Mouse (Mus musculus) C2C12 (cell line): Measurements from ENCODE around the gene E030025P04Rik. TPM values are rescaled to one million over a fixed set of nuclear protein-coding genes. Genes with fewer than 3 reads are reported as not detected.

Experiments used
- H3K27me3 ChIP-seq: one replicate; pipeline ENCODE4 v1.6.1; 2011; ENCODE audit not compliant: control insufficient read depth, insufficient read depth, insufficient read length
- H3K36me3 ChIP-seq: one replicate; pipeline ENCODE4 v1.6.1; 2011; ENCODE audit not compliant: control insufficient read depth, insufficient read depth
- H3K4me3 ChIP-seq: one replicate; pipeline ENCODE4 v1.5.1; 2011; ENCODE audit warnings: mild to moderate bottlenecking, control low read depth; ENCODE audit not compliant: poor library complexity, insufficient read depth, severe bottlenecking
- H3K79me2 ChIP-seq: one replicate; pipeline ENCODE4 v1.6.1; 2011; ENCODE audit not compliant: control insufficient read depth, insufficient read depth
- H3K79me3 ChIP-seq: one replicate; pipeline ENCODE4 v1.6.1; 2011; ENCODE audit warnings: low read depth, control low read depth
- H3ac ChIP-seq: one replicate; pipeline ENCODE3; 2011; ENCODE audit warnings: low read depth; ENCODE audit not compliant: control insufficient read depth, insufficient read length
- CEBPB ChIP-seq: IDR thresholded peaks from one replicate; pipeline ENCODE4 v1.6.1; 2011; ENCODE audit warnings: low read depth, mild to moderate bottlenecking, control low read depth, moderate library complexity
- CTCF ChIP-seq: IDR thresholded peaks from one replicate; pipeline ENCODE4 v1.5.1; 2011; ENCODE audit not compliant: control insufficient read depth, insufficient read depth, insufficient read length
- FOSL1 ChIP-seq: IDR thresholded peaks from one replicate; pipeline ENCODE4 v1.8.0; 2011; ENCODE audit warnings: mild to moderate bottlenecking, low read length; ENCODE audit not compliant: poor library complexity, insufficient read depth, severe bottlenecking
- MAX ChIP-seq: IDR thresholded peaks from one replicate; pipeline ENCODE4 v1.6.1; 2011; ENCODE audit warnings: mild to moderate bottlenecking, control low read depth
- MYOD1 ChIP-seq: IDR thresholded peaks from one replicate; pipeline ENCODE4 v1.6.1; 2011; ENCODE audit warnings: low read depth; ENCODE audit not compliant: control insufficient read depth, insufficient read length
- MYOG ChIP-seq: IDR thresholded peaks from one replicate; pipeline ENCODE4 v1.6.1; 2011; ENCODE audit not compliant: control insufficient read depth, insufficient read length; ENCODE audit errors: extremely low read depth
- USF1 ChIP-seq: IDR thresholded peaks from one replicate; pipeline ENCODE4 v1.6.1; 2011; ENCODE audit warnings: low read depth, mild to moderate bottlenecking, control low read depth, moderate library complexity
- polyA plus RNA-seq: library from polyadenylated mRNA; unstranded; fragments of >200 nt; fragmentation: generic; extraction: Trizol; gene quantifications from one replicate; pipeline ENCODE4 v1.2.1, GENCODE M21; 2012; ENCODE audit warnings: missing spikeins

The E030025P04Rik gene
- polyA plus RNA-seq, 1 experiment: not detected

DNA sequence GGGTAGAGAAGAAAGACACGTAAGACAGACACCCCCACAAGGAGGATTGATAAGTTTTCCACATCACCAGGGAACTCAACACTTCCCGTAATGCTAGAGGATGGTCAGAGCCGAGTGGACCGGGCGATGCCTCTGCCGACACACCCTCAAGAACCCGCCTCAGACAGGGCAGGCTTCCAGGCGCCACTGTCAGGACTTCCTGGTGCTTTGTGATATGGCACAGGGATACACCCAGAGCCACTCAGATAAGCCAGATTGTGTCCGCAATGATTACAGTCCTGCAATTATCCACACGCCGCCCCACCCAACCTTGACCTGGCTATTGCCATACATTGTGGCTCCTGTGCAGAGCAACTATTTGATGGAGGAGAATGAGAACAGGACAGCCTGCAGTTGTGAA is 36.1 kb upstream of the E030025P04Rik start:
- TF ChIP-seq MYOD1 (no peak), FOSL1 (no peak), MYOG (no peak), MAX (no peak), CTCF (no peak), USF1 (no peak), CEBPB (no peak)
- Histone ChIP-seq H3K79me3 (no peaks in the 10 kb centered on the region), H3ac (no peak overlapping the region), H3K36me3 (no peaks in the 10 kb centered on the region), H3K79me2 (no peaks in the 10 kb centered on the region), H3K4me3 (no peak overlapping the region), H3K27me3 (no peaks in the 10 kb centered on the region)

- TF ChIP-seq FOSL1 (no peak), MYOD1 (no peak), MYOG (no peak), USF1 (no peak), MAX (no peak), CTCF (no peak), CEBPB (no peak)
- H3K27me3 ChIP-seq: no peaks in the 10 kb centered on the region
These were observed 34.8 kb upstream of the E030025P04Rik start for GRCm38 (mm10) chr11:109178788-109179518.

DNA sequence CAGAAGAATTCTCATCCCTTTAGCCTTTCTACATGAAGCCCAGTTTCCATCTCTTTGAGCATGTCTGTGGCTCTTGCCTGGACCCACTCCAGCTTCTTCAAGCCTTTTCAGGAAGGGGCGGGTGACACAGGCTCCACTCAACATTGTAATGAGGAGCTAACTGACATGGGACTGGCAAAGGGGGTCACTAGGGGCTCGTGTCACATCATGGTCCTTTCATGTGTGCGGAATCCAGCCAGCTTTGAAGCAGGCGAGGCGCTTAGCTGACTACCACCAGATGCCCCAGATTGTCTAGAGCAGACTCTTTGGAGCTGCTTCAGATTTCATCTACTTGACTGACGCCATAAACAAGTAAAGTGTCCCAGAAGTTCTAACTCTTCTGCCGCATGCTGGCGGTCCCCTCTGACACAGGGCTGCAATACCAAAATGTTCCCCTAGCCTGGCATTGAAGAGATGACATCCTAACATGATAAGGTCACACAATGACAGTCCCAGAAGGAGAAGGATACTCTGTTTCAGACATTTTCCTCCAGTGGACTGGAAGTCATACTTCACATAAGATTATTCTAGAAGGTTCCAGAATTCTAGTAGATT is 31.3 kb upstream of the E030025P04Rik start:
- Histone ChIP-seq H3K4me3 (no peak overlapping the region), H3K79me3 (no peaks in the 10 kb centered on the region), H3K79me2 (no peaks in the 10 kb centered on the region), H3K36me3 (no peaks in the 10 kb centered on the region), H3K27me3 (no peaks in the 10 kb centered on the region), H3ac (no peak overlapping the region)
- no peak for TF ChIP-seq CTCF
- TF ChIP-seq MYOD1: no peak
- no peak for TF ChIP-seq CEBPB
- no peak for TF ChIP-seq MAX

More at GRCm38 (mm10) chr11:109178788-109179518, 34.8 kb upstream of the E030025P04Rik start:
- no peaks in the 10 kb centered on the region for H3K79me3 ChIP-seq
- no peaks in the 10 kb centered on the region for H3K36me3 ChIP-seq
- H3K79me2 ChIP-seq: no peaks in the 10 kb centered on the region
- no peak overlapping the region for H3K4me3 ChIP-seq
- no peak overlapping the region for H3ac ChIP-seq

DNA sequence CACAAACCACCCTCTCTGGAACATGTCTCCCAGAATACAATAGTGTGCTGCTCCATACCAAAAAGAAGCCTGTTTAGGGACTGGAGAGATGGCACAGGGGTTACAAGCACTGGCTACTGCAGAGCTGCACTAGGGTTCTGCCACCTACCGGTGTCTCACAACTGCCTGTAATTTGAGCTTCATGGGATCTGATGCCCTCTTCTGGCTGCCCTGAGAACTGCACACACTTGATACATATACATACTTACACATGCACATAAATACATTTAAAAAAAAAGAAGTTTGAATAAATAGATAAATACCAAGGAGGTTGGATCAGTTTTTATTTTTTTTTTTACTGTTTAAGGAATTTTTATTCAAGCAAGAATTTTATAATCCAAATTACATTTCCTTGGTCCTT is 28.1 kb upstream of the E030025P04Rik start:
- Histone ChIP-seq H3K27me3 (no peaks in the 10 kb centered on the region), H3K79me3 (no peaks in the 10 kb centered on the region), H3ac (no peak overlapping the region), H3K36me3 (no peaks in the 10 kb centered on the region), H3K79me2 (no peaks in the 10 kb centered on the region), H3K4me3 (no peak overlapping the region)
- TF ChIP-seq FOSL1 (no peak), MAX (no peak), MYOD1 (no peak), USF1 (no peak), CEBPB (no peak), CTCF (no peak), MYOG (no peak)

GRCm38 (mm10) chr11:109170771-109171170 is 26.6 kb upstream of the E030025P04Rik start:
- Histone ChIP-seq H3ac (no peak overlapping the region), H3K4me3 (no peak overlapping the region), H3K79me3 (no peaks in the 10 kb centered on the region), H3K79me2 (no peaks in the 10 kb centered on the region), H3K27me3 (no peaks in the 10 kb centered on the region), H3K36me3 (no peaks in the 10 kb centered on the region)
- TF ChIP-seq MYOD1 (no peak), USF1 (no peak), FOSL1 (no peak)

- no peaks in the 10 kb centered on the region for H3K79me2 ChIP-seq
- no peaks in the 10 kb centered on the region for H3K36me3 ChIP-seq
- no peak for TF ChIP-seq MYOD1
- TF ChIP-seq MYOG: no peak
- no peak for TF ChIP-seq CTCF
- no peak overlapping the region for H3K4me3 ChIP-seq
- H3K27me3 ChIP-seq: peaks cover 3% of the 10 kb centered on the region
- H3ac ChIP-seq: no peak overlapping the region
- H3K79me3 ChIP-seq: no peaks in the 10 kb centered on the region
These were observed 13.5 kb upstream of the E030025P04Rik start for GRCm38 (mm10) chr11:109157694-109158093.
